Mouse (Mus musculus) megakaryocyte, embryonic 14.5 days (primary cell): ENCODE measurements around the gene Edem2.

ENCODE experiments used
- FLI1 ChIP-seq: IDR thresholded peaks from 2 replicates; pipeline ENCODE4 v1.6.1; 2012; ENCODE audit warnings: low read length, inconsistent platforms, mixed read lengths
- GATA1 ChIP-seq: IDR thresholded peaks from 3 replicates; pipeline ENCODE4 v1.6.1; 2012; ENCODE audit warnings: mixed read lengths, low read length, inconsistent platforms, borderline replicate concordance

DNA sequence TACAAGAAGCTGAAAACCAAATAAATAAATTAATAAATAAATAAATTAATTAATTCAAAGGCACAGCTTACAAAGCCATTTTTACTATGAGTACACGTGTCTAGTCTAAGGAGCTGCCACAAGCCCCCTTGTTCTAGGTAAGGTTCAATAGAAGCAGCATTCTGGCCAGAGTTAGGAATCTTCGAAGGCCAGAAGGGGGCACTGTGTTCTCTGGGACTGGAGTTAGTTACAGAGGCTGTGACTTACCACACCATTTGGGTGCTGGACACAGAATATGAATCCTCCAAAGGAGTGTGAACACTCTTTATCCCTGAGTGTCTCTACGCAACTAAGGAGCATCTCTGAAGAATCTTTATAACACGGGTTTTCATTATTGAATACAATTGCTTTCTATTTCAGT is 60.8 kb downstream of the Edem2 start:
- TF ChIP-seq GATA1 (no peak), FLI1 (no peak)
